Mouse (Mus musculus) olfactory bulb, adult 2 months (tissue): Measurements from ENCODE around the gene Zfand2b. TPM values are rescaled to one million over a fixed set of nuclear protein-coding genes. Genes with fewer than 3 reads are reported as not detected.
A peak's percentile ranks its signal among the peaks of the same experiment; 100 is the strongest.

Source experiments
- H3K27ac ChIP-seq: fragments of 200-500 bp; 2 replicates; pipeline ENCODE4 v1.5.1; 2012; ENCODE audit warnings: low read depth, low read length; ENCODE audit not compliant: insufficient read depth
- H3K4me1 ChIP-seq: fragments of 200-500 bp; 2 replicates; pipeline ENCODE4 v1.6.1; 2012; ENCODE audit warnings: low read length; ENCODE audit not compliant: control insufficient read depth, insufficient read depth
- H3K4me3 ChIP-seq: fragments of 200-500 bp; 2 replicates; pipeline ENCODE4 v1.5.1; 2012; ENCODE audit warnings: mild to moderate bottlenecking, low read depth, low read length, moderate library complexity; ENCODE audit not compliant: insufficient read depth
- CTCF ChIP-seq: fragments of 200-500 bp; IDR thresholded peaks from 2 replicates; pipeline ENCODE4 v1.5.1; 2012; ENCODE audit warnings: low read depth, mild to moderate bottlenecking, low read length, moderate library complexity; ENCODE audit not compliant: insufficient read depth
- POLR2A ChIP-seq: fragments of 200-500 bp; IDR thresholded peaks from 2 replicates; pipeline ENCODE4 v1.6.1; 2012; ENCODE audit warnings: mild to moderate bottlenecking, low read depth, low read length, moderate library complexity; ENCODE audit not compliant: insufficient read depth
- WGBS: fragments of 180-500 bp; shearing (Covaris S2); methylation state at CpG from one replicate; pipeline ENCODE4 v1.1.7; 2018; 5-methylcytosine and 5-hydroxymethylcytosine counted together
- polyA plus RNA-seq: library from polyadenylated mRNA; stranded (reverse); fragments of >200 nt; gene quantifications from 2 replicates; pipeline ENCODE4 v1.2.4, GENCODE M21; 2012; ENCODE audit warnings: low replicate concordance; ENCODE audit not compliant: missing spikeins, insufficient read depth, insufficient read length

The Zfand2b gene
- polyA plus RNA-seq, 1 experiment, result not detected

GRCm38 (mm10) chr1:75216797-75217585 is 48.5 kb downstream of the Zfand2b start:
- 0 out of 2 replicates have a peak overlapping the region, but pooled peaks have one; percentile 21 for H3K27ac ChIP-seq
- H3K4me1 ChIP-seq, result peaks cover 36% of the 10 kb centered on the region
- H3K4me3 ChIP-seq, result no peak overlapping the region
- no peak for TF ChIP-seq POLR2A
- no peak for TF ChIP-seq CTCF
- 73% methylated on average over 13 of the region's 13 CpGs for WGBS

- TF ChIP-seq POLR2A, result no peak
- TF ChIP-seq CTCF, result no peak
- peaks cover 31% of the 10 kb centered on the region for H3K4me1 ChIP-seq
- H3K27ac ChIP-seq, result 0 out of 2 replicates have a peak overlapping the region, but pooled peaks have one; percentile 21
- H3K4me3 ChIP-seq, result peak overlapping the region; percentile 65
- WGBS, result 1% methylated on average over 6 of the region's 6 CpGs
Measured at GRCm38 (mm10) chr1:75217893-75218226, 49.4 kb downstream of the Zfand2b start.

GRCm38 (mm10) chr1:75218227-75219001 is 50.0 kb downstream of the Zfand2b start:
- H3K4me3 ChIP-seq, result peak overlapping the region; percentile 65
- peak overlapping the region; percentile 31; the same call in 1 of the 2 replicates for H3K27ac ChIP-seq
- peaks cover 28% of the 10 kb centered on the region for H3K4me1 ChIP-seq
- 0 out of 2 replicates have a peak, but pooled peaks have one; percentile 18 for TF ChIP-seq POLR2A
- no peak for TF ChIP-seq CTCF
- 2% methylated on average over 38 of the region's 38 CpGs for WGBS

GRCm38 (mm10) chr1:75219078-75219477 is 50.6 kb downstream of the Zfand2b start:
- Histone ChIP-seq H3K4me3 (peak overlapping the region; percentile 65), H3K4me1 (peaks cover 28% of the 10 kb centered on the region), H3K27ac (peak overlapping the region; percentile 31; the same call in 1 of the 2 replicates)
- under 1% methylated on average over 24 of the region's 24 CpGs for WGBS
- TF ChIP-seq CTCF (peak; percentile 53; the same call in 1 of the 2 replicates), POLR2A (peak; percentile 96)

- Histone ChIP-seq H3K4me1 (peaks cover 28% of the 10 kb centered on the region), H3K4me3 (peak within 1 kb of the TSS; percentile 65), H3K27ac (peak within 1 kb of the TSS; percentile 31; the same call in 1 of the 2 replicates)
- WGBS, result 3% methylated on average over 34 of the region's 34 CpGs
- TF ChIP-seq POLR2A (no peak), CTCF (0 out of 2 replicates have a peak, but pooled peaks have one; percentile 7)
Measured at GRCm38 (mm10) chr1:75219531-75219930, 51.1 kb downstream of the Zfand2b start, which contains the start of gene Tuba4a. Gene Tuba4a, minus strand, starts transcription at chr1:75219865.

Other genes starting within 250 kb of the Zfand2b start
- gene Cfap65, start 233.0 kb upstream of the Zfand2b start, polyA plus RNA-seq, result not detected in 2 replicates
- not detected in 2 replicates for gene Ihh, start 217.0 kb upstream of the Zfand2b start, polyA plus RNA-seq
- gene Nhej1, start 43.4 kb upstream of the Zfand2b start, polyA plus RNA-seq, result not detected in 2 replicates
- not detected in 2 replicates for gene Slc23a3, start 34.8 kb upstream of the Zfand2b start, polyA plus RNA-seq
- gene Cnppd1, start 25.9 kb upstream of the Zfand2b start, polyA plus RNA-seq, result 190 TPM in 1 of 2 replicates, not detected in the other
- not detected in 2 replicates for gene Retreg2, start 25.9 kb upstream of the Zfand2b start, polyA plus RNA-seq
- gene Abcb6, start 11.7 kb downstream of the Zfand2b start, polyA plus RNA-seq, result not detected in 2 replicates
- not detected in 2 replicates for gene Ankzf1, start 23.5 kb downstream of the Zfand2b start, polyA plus RNA-seq
- not detected in 2 replicates for gene Atg9a, start 23.6 kb downstream of the Zfand2b start, polyA plus RNA-seq
- gene Glb1l, start 42.2 kb downstream of the Zfand2b start, polyA plus RNA-seq, result not detected in 2 replicates
- gene Stk16, start 42.2 kb downstream of the Zfand2b start, polyA plus RNA-seq, result not detected in 2 replicates
- not detected in 2 replicates for gene Tuba4a, start 51.2 kb downstream of the Zfand2b start, polyA plus RNA-seq
- gene A630095N17Rik, start 63.5 kb downstream of the Zfand2b start, polyA plus RNA-seq, result not detected in 2 replicates
- gene Dnajb2, start 67.8 kb downstream of the Zfand2b start, polyA plus RNA-seq, result not detected in 2 replicates
- not detected in 2 replicates for gene Ptprn, start 95.9 kb downstream of the Zfand2b start, polyA plus RNA-seq
- not detected in 2 replicates for gene Resp18, start 109.8 kb downstream of the Zfand2b start, polyA plus RNA-seq
- gene Dnpep, start 149.3 kb downstream of the Zfand2b start, polyA plus RNA-seq, result not detected in 2 replicates
- not detected in 2 replicates for gene Des, start 191.7 kb downstream of the Zfand2b start, polyA plus RNA-seq
- gene Speg, start 206.7 kb downstream of the Zfand2b start, polyA plus RNA-seq, result not detected in 2 replicates